Mouse (Mus musculus) heart, embryonic 14.5 days (tissue): Measurements from ENCODE around the gene Pigo. TPM values are rescaled to one million over a fixed set of nuclear protein-coding genes. Genes with fewer than 3 reads are reported as not detected.

Experiments used
- ATAC-seq: fragments of 200-750 bp; cut with Nextera tagmentation; 2 replicates; pipeline ENCODE4 v1.8.0; 2017; ENCODE audit warnings: low read depth, moderate TSS enrichment; ENCODE audit not compliant: insufficient number of reproducible peaks, insufficient read depth, low FRiP score
- H3K27ac ChIP-seq, 2 experiments: fragments of 200-500 bp in 1 of 2; fragments of 300-500 bp in 1 of 2; sonication (generic) in 1 of 2; replicated peaks in 1 of 2; 2 replicates each; pipeline ENCODE4 v1.5.1; 2012 to 2014; ENCODE audit warnings: low read depth in 2 of 2, low read length in 2 of 2, control low read depth in 1 of 2, mild to moderate bottlenecking in 1 of 2, mixed read lengths in 1 of 2; ENCODE audit not compliant: control insufficient read depth in 1 of 2, insufficient read depth in 1 of 2
- H3K27me3 ChIP-seq: fragments of 300-500 bp; sonication (generic); 2 replicates; pipeline ENCODE4 v1.6.1; 2014; ENCODE audit warnings: mild to moderate bottlenecking, low read length, control low read depth; ENCODE audit not compliant: control insufficient read depth, insufficient read depth
- H3K36me3 ChIP-seq: fragments of 300-500 bp; sonication (generic); 2 replicates; pipeline ENCODE4 v1.6.1; 2014; ENCODE audit warnings: mild to moderate bottlenecking, control low read depth, low read length, mixed read lengths; ENCODE audit not compliant: control insufficient read depth, insufficient read depth
- H3K4me1 ChIP-seq, 2 experiments: fragments of 200-500 bp in 1 of 2; fragments of 300-500 bp in 1 of 2; sonication (generic) in 1 of 2; 2 replicates each; pipeline ENCODE4 v1.6.1; 2012 to 2014; ENCODE audit warnings: low read length in 2 of 2, control low read depth in 1 of 2, mixed read lengths in 1 of 2; ENCODE audit not compliant: control insufficient read depth in 2 of 2, insufficient read depth in 2 of 2
- H3K4me2 ChIP-seq: fragments of 300-500 bp; sonication (generic); 2 replicates; pipeline ENCODE4 v1.6.1; 2014; ENCODE audit warnings: mild to moderate bottlenecking, low read length
- H3K4me3 ChIP-seq, 2 experiments: fragments of 200-500 bp in 1 of 2; fragments of 300-500 bp in 1 of 2; sonication (generic) in 1 of 2; 2 replicates each; pipeline ENCODE4 v1.5.1; 2012 to 2014; ENCODE audit warnings: low read length in 2 of 2, mild to moderate bottlenecking in 2 of 2, control low read depth in 1 of 2, low read depth in 1 of 2, moderate library complexity in 1 of 2; ENCODE audit not compliant: control insufficient read depth in 1 of 2, insufficient read depth in 1 of 2
- H3K9ac ChIP-seq: fragments of 300-500 bp; sonication (generic); 2 replicates; pipeline ENCODE4 v1.6.1; 2014; ENCODE audit warnings: mild to moderate bottlenecking, low read length
- H3K9me3 ChIP-seq: fragments of 300-500 bp; sonication (generic); 2 replicates; pipeline ENCODE4 v1.6.1; 2016; ENCODE audit warnings: low read length, control low read depth; ENCODE audit not compliant: control insufficient read depth
- WGBS: fragments of 180-500 bp; shearing (Covaris S2); extraction: QIAGEN DNeasy Blood & Tissue Kit; methylation state at CpG from one replicate; pipeline ENCODE4 v1.1.7; 2014; 5-methylcytosine and 5-hydroxymethylcytosine counted together
- polyA plus RNA-seq: library from polyadenylated mRNA; unstranded; fragments of >200 nt; fragmentation: Nextera tagmentation; extraction: Ambion mirVana; gene quantifications from 2 replicates; pipeline ENCODE4 v1.2.1, GENCODE M21; 2014

Pigo gene
- polyA plus RNA-seq, 1 experiment from 2014 or later, result 12.0 TPM

DNA sequence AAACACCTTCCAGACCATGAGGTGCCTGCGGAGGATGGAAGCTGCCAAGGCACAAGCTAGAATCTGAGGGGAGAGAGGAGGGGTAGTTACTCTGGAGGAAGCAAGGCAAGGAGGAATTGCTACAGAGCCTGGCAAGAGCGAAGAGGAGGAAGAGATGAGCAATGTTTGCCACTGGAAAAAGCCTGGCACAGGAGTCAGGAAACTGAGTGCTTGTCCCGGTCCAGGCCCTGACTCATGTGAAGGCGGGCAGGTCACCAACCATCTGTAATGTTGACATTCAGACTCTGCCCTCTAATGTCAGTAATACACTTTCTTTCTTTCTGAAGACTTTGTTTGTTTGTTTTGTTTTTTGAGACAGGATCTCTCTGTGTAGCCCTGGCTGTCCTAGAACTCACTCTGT lies 7.5 kb downstream of the Pigo start:
- no peak for ATAC-seq
- no peak overlapping the region for H3K27ac ChIP-seq
- WGBS, result 93% methylated on average over 4 of the region's 4 CpGs

DNA sequence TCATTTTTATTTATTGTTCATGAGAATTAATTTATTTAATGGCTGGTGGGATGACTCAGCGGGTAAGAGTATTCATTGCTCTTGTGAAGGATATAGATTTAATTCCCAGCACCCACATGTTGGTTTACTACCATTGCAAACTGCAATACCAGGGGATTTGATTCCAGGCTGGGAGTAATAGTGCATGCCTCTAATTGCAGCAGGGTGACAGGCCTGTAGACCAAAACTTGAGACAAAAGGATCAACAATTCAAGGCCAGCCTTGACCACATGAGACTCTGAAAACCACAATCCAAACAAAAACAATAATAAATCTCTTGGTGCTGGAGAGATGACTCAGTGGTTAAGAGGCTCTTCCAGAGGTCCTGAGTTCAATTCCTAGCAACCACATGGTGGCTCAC lies 13.5 kb downstream of the Pigo start:
- Histone ChIP-seq H3K36me3 (peaks cover 3% of the 10 kb centered on the region; the same call in 1 of the 2 replicates), H3K27ac (no peak overlapping the region), H3K4me3 (no peak overlapping the region), H3K9ac (no peak overlapping the region), H3K4me1 (peaks cover 8 to 12% of the 10 kb centered on the region in 2 experiments), H3K27me3 (no peaks in the 10 kb centered on the region), H3K4me2 (no peak overlapping the region), H3K9me3 (no peaks in the 10 kb centered on the region)
- no peak for ATAC-seq
- 93% methylated on average over 1 of the region's 1 CpGs for WGBS

More for the DNA sequence above, 7.5 kb downstream of the Pigo start:
- no peaks in the 10 kb centered on the region for H3K9me3 ChIP-seq
- no peak overlapping the region for H3K9ac ChIP-seq
- H3K36me3 ChIP-seq, result peaks cover 62% of the 10 kb centered on the region
- H3K4me3 ChIP-seq, result no peak overlapping the region
- H3K27me3 ChIP-seq, result no peaks in the 10 kb centered on the region
- peaks cover 2 to 5% of the 10 kb centered on the region in 2 experiments; a peak in 3 of 4 replicates for H3K4me1 ChIP-seq
- H3K4me2 ChIP-seq, result no peak overlapping the region

DNA sequence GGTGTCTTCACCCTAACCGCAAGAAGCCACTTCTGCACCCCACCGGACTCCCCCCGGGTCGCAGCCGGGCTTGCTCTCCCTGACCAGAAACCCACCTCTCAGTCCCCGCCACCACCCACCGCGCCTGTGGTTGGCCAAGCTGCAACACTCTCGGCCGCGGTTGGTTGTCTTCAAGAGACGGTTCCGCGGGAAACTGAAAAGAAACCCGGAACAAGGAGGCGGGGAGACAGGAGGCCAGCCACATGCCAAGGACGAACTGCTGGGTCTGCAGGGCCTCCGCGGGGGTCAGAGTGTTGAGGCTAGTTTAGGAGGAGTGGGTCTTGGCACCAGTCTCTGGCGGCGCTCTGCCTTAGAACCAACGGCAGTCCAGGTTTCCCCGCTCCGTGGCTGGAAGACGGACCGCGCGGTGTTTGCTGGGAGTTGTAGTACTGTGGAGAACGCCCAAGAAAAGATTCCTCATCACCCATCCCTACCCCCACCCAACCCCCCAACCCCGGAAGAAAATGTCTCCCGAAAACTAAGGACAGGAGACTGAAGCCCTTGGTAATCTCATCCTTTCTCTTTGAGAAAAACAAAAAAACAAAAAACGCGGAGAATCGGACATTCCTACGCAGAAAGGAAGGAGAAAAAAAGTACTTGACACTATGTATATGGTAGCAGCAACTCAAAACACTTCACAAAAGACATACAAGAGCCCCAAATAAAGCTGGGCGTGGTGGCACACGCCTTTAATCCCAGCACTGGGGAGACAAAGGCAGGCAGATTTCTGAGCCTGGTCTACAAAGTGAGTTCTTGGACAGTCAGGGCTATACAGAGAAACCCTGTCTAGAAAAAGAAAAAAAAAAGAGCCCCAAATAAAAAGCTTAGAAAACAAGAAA lies 15.2 kb downstream of the Pigo start, which contains the start of gene Fancg:
Gene Fancg (minus strand): TSS at position 346 of the 878 bp plus-strand sequence.
- H3K27ac ChIP-seq, result peak within 1 kb of the TSS; percentile 7 to 73; a peak in 2 of 4 replicates
- WGBS, result 2% methylated on average over 37 of the region's 37 CpGs
- peak within 1 kb of the TSS; percentile 82 for H3K4me2 ChIP-seq
- peaks cover 7% of the 10 kb centered on the region; the same call in 1 of the 2 replicates for H3K36me3 ChIP-seq
- peaks cover 8 to 12% of the 10 kb centered on the region in 2 experiments for H3K4me1 ChIP-seq
- H3K27me3 ChIP-seq, result no peaks in the 10 kb centered on the region
- H3K4me3 ChIP-seq, result peak within 1 kb of the TSS; percentile 63 to 99
- peak within 1 kb of the TSS; percentile 77 for H3K9ac ChIP-seq
- ATAC-seq, result peak; percentile 74
- H3K9me3 ChIP-seq, result no peaks in the 10 kb centered on the region

DNA sequence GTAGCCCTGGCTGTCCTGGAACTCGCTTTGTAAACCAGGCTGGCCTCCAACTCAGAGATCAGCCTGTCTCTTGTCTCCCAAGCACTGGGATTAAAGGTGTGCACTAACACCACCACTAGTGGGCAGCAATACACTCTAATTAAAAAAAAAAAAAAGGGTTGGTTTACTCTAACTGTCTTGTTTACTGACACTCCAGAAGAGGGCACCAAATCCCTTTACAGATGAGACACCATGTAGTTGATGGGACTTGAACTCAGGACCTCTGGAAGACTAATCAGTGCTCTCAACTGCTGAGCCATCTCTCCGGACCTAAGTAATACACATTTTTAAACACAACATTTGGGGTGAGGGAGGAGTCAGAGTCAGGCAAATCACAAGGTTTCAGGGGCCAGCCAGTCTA lies 19.9 kb downstream of the Pigo start:
- H3K9ac ChIP-seq, result no peak overlapping the region
- 58% methylated on average over 2 of the region's 2 CpGs for WGBS
- no peaks in the 10 kb centered on the region for H3K27me3 ChIP-seq
- H3K4me2 ChIP-seq, result no peak overlapping the region
- no peak for ATAC-seq
- H3K4me3 ChIP-seq, result no peak overlapping the region
- H3K9me3 ChIP-seq, result no peaks in the 10 kb centered on the region
- H3K36me3 ChIP-seq, result peaks cover 10% of the 10 kb centered on the region; the same call in 1 of the 2 replicates
- no peak overlapping the region for H3K27ac ChIP-seq
- H3K4me1 ChIP-seq, result peaks cover 6 to 7% of the 10 kb centered on the region in 2 experiments; a peak in 3 of 4 replicates

DNA sequence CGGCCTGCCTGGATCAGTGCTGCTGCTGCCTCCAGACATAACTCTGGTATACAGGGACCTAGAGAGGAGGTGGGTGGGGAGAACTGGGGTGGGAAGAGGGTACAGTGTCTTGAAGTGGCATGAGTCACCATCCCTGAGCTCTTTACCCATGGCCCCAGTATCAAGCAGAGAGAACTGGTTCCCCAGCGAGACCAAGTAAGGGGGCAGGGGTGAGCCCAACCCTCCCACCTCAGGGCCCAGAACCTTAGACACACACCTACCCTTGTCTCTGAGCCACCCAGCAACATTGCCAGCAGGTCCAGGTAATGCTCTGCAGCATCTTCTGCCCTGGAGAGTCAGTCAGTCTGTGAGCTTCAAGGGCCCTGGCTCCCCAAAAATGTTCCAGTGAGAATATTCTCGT lies 20.7 kb downstream of the Pigo start:
- H3K27ac ChIP-seq, result no peak overlapping the region
- no peak overlapping the region for H3K4me3 ChIP-seq
- ATAC-seq, result no peak
- no peak overlapping the region for H3K9ac ChIP-seq
- H3K4me2 ChIP-seq, result no peak overlapping the region
- peaks cover 10% of the 10 kb centered on the region; the same call in 1 of the 2 replicates for H3K36me3 ChIP-seq
- H3K9me3 ChIP-seq, result no peaks in the 10 kb centered on the region
- no peaks in the 10 kb centered on the region for H3K27me3 ChIP-seq
- 91% methylated on average over 3 of the region's 3 CpGs for WGBS
- H3K4me1 ChIP-seq, result peaks cover 4 to 7% of the 10 kb centered on the region in 2 experiments; a peak in 2 of 4 replicates

DNA sequence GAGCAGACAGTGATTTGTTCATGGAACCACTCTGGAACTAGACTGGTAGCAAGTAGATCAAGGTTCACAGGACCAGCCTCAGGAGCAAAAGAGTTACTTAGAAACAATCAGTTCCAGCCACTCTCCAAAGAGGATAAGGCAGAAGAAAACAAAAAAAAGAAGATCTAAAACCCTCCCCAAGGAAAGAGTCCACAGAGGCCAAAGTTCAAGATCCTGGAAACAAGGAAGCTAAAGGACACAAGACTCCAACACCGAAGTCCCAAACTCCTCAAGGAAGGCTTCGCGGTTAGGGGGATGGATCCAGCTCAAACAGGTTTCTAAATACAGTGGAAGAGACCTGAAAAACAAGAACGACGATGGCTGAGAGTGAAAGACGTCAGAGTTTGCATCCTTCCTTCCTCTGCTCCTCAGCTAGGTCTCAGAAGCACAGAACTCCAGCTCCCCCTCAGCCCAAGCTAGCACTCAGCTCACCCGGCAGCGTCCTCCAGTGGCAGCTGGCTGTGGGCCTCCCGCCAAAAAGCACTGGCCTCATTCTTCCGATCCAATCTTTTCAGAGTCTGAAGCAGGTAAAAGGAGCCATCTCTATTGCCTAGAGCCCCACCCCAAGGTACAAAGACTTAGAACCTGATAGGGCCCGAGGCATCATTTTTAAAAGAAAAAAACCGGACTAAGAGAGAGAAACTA lies 22.7 kb downstream of the Pigo start:
- H3K4me3 ChIP-seq, result no peak overlapping the region
- H3K36me3 ChIP-seq, result peaks cover 10% of the 10 kb centered on the region; the same call in 1 of the 2 replicates
- no peak overlapping the region for H3K27ac ChIP-seq
- no peak overlapping the region for H3K9ac ChIP-seq
- H3K9me3 ChIP-seq, result no peaks in the 10 kb centered on the region
- H3K27me3 ChIP-seq, result no peaks in the 10 kb centered on the region
- H3K4me1 ChIP-seq, result peaks cover 4 to 9% of the 10 kb centered on the region in 2 experiments
- 74% methylated on average over 12 of the region's 12 CpGs for WGBS
- no peak overlapping the region for H3K4me2 ChIP-seq
- no peak for ATAC-seq

DNA sequence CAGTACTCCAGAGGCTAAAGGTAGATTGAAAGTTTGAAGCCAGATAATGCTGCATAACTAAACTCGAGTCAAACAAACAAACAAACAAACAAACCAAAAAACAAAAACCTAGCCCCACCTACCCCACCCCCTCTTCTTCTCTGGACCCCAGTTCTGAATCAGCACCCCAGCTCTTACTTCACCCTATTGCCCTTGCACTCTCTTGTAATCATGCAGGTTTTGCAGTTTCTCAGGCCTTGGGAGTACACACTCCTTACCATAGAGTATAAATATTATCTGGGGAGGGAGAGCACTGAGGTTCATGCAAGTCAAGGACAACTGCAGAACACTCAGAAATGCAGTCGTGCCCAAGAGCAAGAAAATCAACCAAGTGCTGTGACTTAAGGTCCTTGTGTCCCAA lies 24.3 kb downstream of the Pigo start:
- Histone ChIP-seq H3K36me3 (peaks cover 13% of the 10 kb centered on the region), H3K9ac (no peak overlapping the region), H3K27ac (no peak overlapping the region), H3K27me3 (no peaks in the 10 kb centered on the region), H3K4me1 (peaks cover 4 to 19% of the 10 kb centered on the region in 2 experiments), H3K4me3 (no peak overlapping the region), H3K4me2 (no peak overlapping the region), H3K9me3 (no peaks in the 10 kb centered on the region)
- no peak for ATAC-seq
- WGBS, result 79% methylated on average over 2 of the region's 2 CpGs
